Mouse (Mus musculus) stomach, embryonic 15.5 days (tissue): ENCODE measurements around the gene Strn3. TPM values are rescaled to one million over a fixed set of nuclear protein-coding genes. Genes with fewer than 3 reads are reported as not detected.
A peak's percentile ranks its signal among the peaks of the same experiment; 100 is the strongest.
"Not testable (repeated sequence)": the region's sequence is repeated elsewhere in the genome, so short reads cannot be mapped to it uniquely, and the experiment has no call there.

Experiments used
- ATAC-seq: fragments of 200-750 bp; cut with Nextera tagmentation; 2 replicates; pipeline ENCODE4 v1.8.0; 2017; ENCODE audit warnings: low read depth, moderate number of reproducible peaks, moderate TSS enrichment; ENCODE audit not compliant: insufficient read depth, low FRiP score
- H3K27ac ChIP-seq: fragments of 300-500 bp; sonication (generic); 2 replicates; pipeline ENCODE4 v1.5.1; 2015; ENCODE audit warnings: mild to moderate bottlenecking, inconsistent platforms
- H3K27me3 ChIP-seq: fragments of 300-500 bp; sonication (generic); replicated peaks from 2 replicates; pipeline ENCODE4 v1.6.1; 2015; ENCODE audit warnings: inconsistent platforms
- H3K36me3 ChIP-seq: fragments of 300-500 bp; sonication (generic); 2 replicates; pipeline ENCODE4 v1.6.1; 2015; ENCODE audit warnings: inconsistent platforms
- H3K4me1 ChIP-seq: fragments of 300-500 bp; sonication (generic); 2 replicates; pipeline ENCODE4 v1.6.1; 2015; ENCODE audit warnings: inconsistent platforms
- H3K4me2 ChIP-seq: fragments of 300-500 bp; sonication (generic); 2 replicates; pipeline ENCODE4 v1.6.1; 2015; ENCODE audit warnings: mild to moderate bottlenecking, inconsistent platforms
- H3K4me3 ChIP-seq: fragments of 300-500 bp; sonication (generic); replicated peaks from 2 replicates; pipeline ENCODE4 v1.5.1; 2015; ENCODE audit warnings: inconsistent platforms
- H3K9ac ChIP-seq: fragments of 300-500 bp; sonication (generic); 2 replicates; pipeline ENCODE4 v1.6.1; 2015; ENCODE audit warnings: inconsistent platforms
- H3K9me3 ChIP-seq: fragments of 300-500 bp; sonication (generic); 2 replicates; pipeline ENCODE4 v1.6.1; 2016; ENCODE audit warnings: inconsistent platforms
- WGBS: fragments of 180-500 bp; shearing (Covaris S2); methylation state at CpG from one replicate; pipeline ENCODE4 v1.1.7; 2015; 5-methylcytosine and 5-hydroxymethylcytosine counted together
- polyA plus RNA-seq: library from polyadenylated mRNA; unstranded; fragments of >200 nt; fragmentation: Nextera tagmentation; extraction: Ambion mirVana; gene quantifications from 2 replicates; pipeline ENCODE4 v1.2.1, GENCODE M21; 2015

The Strn3 gene
- polyA plus RNA-seq, 1 experiment from 2014 or later, result 40.6 TPM

DNA sequence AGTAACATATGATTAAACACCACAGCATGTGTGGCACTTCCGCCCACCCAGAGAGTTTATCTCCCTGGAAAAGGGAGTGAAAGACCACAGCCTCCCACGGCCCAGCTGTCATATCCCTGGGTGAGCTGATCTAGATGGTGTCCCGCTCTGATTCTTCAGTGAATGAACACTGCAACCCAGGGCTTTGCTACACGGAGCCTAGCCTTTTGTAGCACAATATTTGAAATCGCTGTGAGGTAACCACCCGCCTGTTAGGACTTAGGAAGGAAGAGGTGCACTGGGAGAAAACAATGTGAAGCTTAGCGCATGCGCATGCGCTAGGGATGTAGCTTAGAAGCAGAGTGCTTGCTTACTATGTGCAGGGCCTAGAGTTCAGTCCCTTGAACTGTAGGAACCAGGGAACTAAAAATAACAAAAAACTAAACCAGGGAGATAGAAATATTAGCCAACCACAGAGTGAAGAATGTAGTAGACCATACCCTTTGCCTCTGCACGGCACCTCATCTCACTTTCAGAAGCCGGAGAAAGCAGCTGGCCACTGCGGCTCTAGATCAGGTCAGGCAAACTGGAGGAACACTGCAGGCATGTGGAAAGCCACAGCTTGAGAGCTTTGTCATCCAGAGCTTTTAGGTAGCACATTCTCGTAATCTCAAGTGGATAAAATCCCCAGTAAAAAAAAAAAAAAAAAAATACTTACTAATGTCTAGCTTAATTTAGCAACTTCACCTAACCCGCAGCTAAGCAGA is 17.4 kb upstream of the Strn3 start:
- H3K27ac ChIP-seq, result no peak overlapping the region
- H3K4me3 ChIP-seq, result no peak overlapping the region
- no peaks in the 10 kb centered on the region for H3K27me3 ChIP-seq
- H3K4me2 ChIP-seq, result no peak overlapping the region
- H3K4me1 ChIP-seq, result peaks cover 10% of the 10 kb centered on the region; the same call in 1 of the 2 replicates
- no peaks in the 10 kb centered on the region for H3K36me3 ChIP-seq
- no peak for ATAC-seq
- 57% methylated on average over 14 of the region's 14 CpGs for WGBS
- H3K9me3 ChIP-seq, result no peaks in the 10 kb centered on the region
- no peak overlapping the region for H3K9ac ChIP-seq

DNA sequence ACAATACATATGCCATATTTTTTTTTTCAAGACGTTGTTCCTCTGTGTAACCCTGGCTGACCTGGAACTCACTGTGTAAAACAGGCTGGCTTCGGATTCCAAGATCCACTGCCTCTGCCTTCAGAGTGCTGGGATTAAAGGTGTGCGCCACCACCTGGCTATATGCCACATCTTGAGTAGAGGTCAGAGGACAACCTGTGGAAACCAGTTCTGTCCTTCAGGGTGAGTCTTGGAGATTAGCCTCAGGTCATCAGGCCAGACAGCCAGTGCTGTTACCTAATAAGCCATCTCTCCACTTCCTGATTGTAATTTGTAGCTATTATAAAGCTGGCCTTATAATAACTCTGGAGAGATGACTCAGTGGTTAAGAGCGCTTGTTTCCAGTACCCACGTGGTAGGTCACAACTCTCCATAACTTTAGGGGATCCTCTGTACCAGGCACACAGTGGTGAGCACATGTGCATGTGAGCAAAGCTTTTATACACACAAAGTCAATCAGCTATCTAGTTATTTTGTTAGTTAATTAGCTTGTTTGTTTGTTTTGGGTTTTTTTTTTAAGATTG is 15.1 kb upstream of the Strn3 start:
- Histone ChIP-seq H3K4me3 (no peak overlapping the region), H3K9ac (no peak overlapping the region), H3K27me3 (no peaks in the 10 kb centered on the region), H3K4me2 (no peak overlapping the region), H3K9me3 (no peaks in the 10 kb centered on the region), H3K4me1 (peaks cover 13% of the 10 kb centered on the region; the same call in 1 of the 2 replicates), H3K27ac (no peak overlapping the region), H3K36me3 (no peaks in the 10 kb centered on the region)
- no peak for ATAC-seq
- 75% methylated on average over 5 of the region's 5 CpGs for WGBS

DNA sequence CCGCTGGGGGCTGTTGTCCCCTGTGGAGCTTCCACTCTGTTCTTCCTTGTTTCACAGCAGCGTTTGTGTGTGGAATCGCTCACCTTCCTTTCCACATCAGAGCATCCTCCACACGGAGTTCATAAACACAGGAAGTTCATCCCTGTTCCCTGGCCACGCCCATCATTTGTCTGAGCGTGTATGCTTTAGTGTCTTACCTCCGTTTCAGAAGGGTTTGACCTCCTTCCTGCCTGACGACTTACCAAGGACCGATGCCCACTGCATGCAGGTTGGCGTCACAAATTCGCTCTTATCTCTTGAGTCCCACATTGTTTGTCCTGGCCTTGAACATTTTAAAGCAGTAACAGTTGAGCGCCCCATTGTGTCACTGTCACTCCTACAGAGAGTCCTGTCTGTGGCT is 14.1 kb upstream of the Strn3 start:
- H3K27me3 ChIP-seq, result no peaks in the 10 kb centered on the region
- no peak overlapping the region for H3K9ac ChIP-seq
- no peak for ATAC-seq
- no peaks in the 10 kb centered on the region for H3K36me3 ChIP-seq
- no peaks in the 10 kb centered on the region for H3K9me3 ChIP-seq
- H3K27ac ChIP-seq, result no peak overlapping the region
- WGBS, result 63% methylated on average over 12 of the region's 12 CpGs
- H3K4me3 ChIP-seq, result no peak overlapping the region
- no peak overlapping the region for H3K4me2 ChIP-seq
- H3K4me1 ChIP-seq, result peaks cover 13% of the 10 kb centered on the region; the same call in 1 of the 2 replicates

DNA sequence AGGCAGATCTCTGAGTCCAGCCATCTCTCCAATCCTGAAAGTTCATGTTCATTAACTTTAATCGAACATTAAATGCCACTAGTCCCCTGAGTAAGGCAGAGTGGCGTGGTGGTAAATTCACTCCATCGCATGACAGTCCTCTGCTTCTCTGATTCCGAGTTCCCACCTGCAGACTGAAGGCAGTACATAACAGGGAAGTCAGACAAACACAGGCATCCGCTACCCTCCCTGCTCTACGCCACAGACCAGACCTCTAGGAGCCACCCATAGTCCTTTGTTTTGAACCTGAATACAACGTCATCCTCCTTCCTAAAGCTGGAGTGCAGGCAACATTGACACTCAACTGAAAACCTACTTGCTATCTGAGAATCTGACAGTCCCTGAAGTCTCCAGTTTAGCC is 12.9 kb upstream of the Strn3 start:
- no peak overlapping the region for H3K27ac ChIP-seq
- no peak overlapping the region for H3K9ac ChIP-seq
- H3K4me3 ChIP-seq, result no peak overlapping the region
- H3K27me3 ChIP-seq, result no peaks in the 10 kb centered on the region
- peaks cover 13% of the 10 kb centered on the region; the same call in 1 of the 2 replicates for H3K4me1 ChIP-seq
- H3K36me3 ChIP-seq, result no peaks in the 10 kb centered on the region
- WGBS, result 74% methylated on average over 7 of the region's 7 CpGs
- no peaks in the 10 kb centered on the region for H3K9me3 ChIP-seq
- no peak for ATAC-seq
- H3K4me2 ChIP-seq, result no peak overlapping the region

DNA sequence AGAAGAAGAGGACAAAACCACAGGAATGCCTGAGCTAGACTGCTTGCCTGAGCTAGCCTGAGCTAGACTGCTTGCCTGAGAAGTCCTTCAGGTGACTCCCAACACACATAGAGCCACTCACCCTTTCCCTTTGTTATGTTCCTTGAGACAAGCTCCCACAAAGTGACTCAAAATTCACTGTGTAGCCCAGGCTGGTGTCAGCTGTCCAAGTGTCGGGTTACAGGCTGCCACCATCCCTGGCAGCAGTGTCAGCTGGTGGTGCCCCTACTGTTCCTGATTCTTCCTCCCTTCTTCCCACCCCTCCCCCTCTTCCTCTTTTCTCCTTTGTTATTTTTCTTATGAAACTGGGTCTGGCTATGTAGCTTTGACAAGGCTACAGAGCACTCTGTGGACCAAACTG is 12.2 kb upstream of the Strn3 start:
- H3K4me3 ChIP-seq, result no peak overlapping the region
- H3K27ac ChIP-seq, result no peak overlapping the region
- no peaks in the 10 kb centered on the region for H3K36me3 ChIP-seq
- H3K4me1 ChIP-seq, result peaks cover 13% of the 10 kb centered on the region; the same call in 1 of the 2 replicates
- 47% methylated on average over 1 of the region's 1 CpGs for WGBS
- H3K4me2 ChIP-seq, result no peak overlapping the region
- H3K9ac ChIP-seq, result no peak overlapping the region
- H3K27me3 ChIP-seq, result no peaks in the 10 kb centered on the region
- ATAC-seq, result no peak
- H3K9me3 ChIP-seq, result no peaks in the 10 kb centered on the region

DNA sequence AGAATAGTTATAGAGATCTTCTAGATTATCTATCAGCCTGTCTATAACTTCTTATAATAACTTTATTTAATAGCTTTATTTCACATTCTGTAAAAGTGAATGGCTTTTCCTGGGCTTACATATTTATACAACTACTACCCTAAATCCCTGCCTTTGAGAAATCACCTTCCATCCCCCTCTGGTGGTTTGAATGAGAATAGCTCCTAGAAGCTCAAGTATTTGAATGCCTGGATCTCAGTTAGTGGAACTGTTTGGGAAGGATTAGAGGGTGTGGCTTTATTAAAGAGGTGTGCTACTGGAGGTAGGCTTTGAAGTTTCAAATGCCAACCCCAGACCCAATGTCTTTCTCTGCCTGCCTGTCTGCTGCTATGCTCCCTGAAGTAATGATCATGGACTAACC is 10.0 kb upstream of the Strn3 start:
- no peaks in the 10 kb centered on the region for H3K27me3 ChIP-seq
- ATAC-seq, result no peak
- no peak overlapping the region for H3K4me2 ChIP-seq
- H3K9ac ChIP-seq, result no peak overlapping the region
- H3K4me3 ChIP-seq, result no peak overlapping the region
- H3K27ac ChIP-seq, result no peak overlapping the region
- no peaks in the 10 kb centered on the region for H3K9me3 ChIP-seq
- no peaks in the 10 kb centered on the region for H3K36me3 ChIP-seq
- H3K4me1 ChIP-seq, result peaks cover 13% of the 10 kb centered on the region; the same call in 1 of the 2 replicates

DNA sequence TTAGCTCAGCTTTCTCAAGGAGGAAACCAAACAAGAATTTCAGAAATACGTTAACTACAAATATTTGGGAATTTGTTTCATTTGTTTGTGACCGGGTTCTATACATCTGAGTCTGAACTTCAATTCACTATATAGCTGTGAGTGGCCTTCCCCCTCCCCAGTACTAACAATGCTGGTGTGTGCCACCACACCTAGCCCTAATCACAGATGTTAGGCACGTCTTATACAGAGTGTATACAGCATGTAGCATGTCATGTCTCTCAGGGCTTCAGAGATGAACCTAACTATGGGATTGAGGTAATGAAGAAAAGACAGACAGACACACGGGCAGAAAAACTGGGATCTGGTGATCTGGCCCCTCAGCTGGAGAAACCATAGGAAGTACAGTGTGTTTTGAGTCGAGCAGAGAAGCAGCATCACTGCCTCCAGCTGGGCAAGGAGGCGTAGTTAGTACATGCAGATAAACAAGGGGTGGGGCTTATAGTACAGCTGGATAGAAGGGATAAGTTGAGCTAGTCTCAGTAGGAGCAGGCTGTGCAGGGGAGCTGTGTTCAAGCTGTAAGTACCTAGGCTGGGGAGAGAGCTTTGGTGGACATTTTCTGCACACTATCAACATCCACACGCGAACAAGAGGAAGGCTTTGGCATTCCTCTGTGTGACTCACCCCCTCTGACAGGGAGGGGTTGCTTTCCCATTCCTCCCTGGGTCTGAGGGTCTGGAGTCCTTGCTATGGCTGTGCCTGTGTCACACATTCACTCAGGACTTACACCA is 8.1 kb upstream of the Strn3 start:
- peak; percentile 94 for ATAC-seq

DNA sequence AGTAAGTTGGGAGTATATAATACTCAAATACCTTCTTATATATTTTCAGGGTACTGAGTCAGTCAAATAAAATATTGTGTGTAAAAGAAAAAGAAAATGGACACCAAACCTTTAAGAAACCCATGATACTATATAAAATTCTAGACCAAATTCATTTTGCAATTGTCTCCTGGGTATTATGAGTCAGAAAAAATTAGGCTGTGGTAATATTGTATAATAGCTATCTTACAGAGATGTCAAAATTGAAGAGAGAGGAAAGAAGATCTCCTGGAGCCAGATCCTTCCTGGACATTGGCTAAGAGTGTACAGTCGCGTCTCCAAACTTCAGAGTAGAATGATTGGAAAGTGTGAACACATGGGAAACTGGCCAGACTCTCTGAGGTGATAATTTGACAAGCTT is 4.5 kb upstream of the Strn3 start:
- ATAC-seq, result no peak

More for the DNA sequence above, 8.1 kb upstream of the Strn3 start:
- H3K4me2 ChIP-seq, result no peak overlapping the region
- H3K9me3 ChIP-seq, result no peaks in the 10 kb centered on the region
- H3K4me3 ChIP-seq, result no peak overlapping the region
- WGBS, result 38% methylated on average over 8 of the region's 8 CpGs
- H3K36me3 ChIP-seq, result no peaks in the 10 kb centered on the region
- no peaks in the 10 kb centered on the region for H3K27me3 ChIP-seq
- peak overlapping the region; percentile 21 for H3K27ac ChIP-seq
- no peak overlapping the region for H3K9ac ChIP-seq
- peaks cover 9% of the 10 kb centered on the region; the same call in 1 of the 2 replicates for H3K4me1 ChIP-seq

DNA sequence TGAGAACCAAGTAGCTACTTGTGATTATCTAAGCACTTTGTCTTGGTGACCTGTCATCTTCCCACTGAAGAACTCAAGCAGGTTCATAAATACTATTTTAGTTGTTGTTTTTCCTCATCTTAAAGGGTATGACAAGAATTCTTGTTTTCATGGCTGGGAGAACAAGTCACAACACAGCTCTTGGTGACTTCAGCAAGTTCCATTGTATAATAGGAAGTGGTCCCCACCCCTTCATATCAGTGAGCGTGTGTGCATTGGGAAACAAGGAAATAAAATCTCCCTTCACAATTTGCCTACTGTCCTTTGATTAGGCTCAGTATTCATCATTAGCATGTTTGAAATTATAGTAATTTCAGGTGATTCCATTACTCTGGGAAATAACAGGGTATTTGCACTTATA is 3.3 kb upstream of the Strn3 start:
- Histone ChIP-seq H3K27ac (no peak overlapping the region), H3K9me3 (no peaks in the 10 kb centered on the region), H3K4me3 (no peak overlapping the region), H3K4me2 (no peak overlapping the region), H3K4me1 (peaks cover 6% of the 10 kb centered on the region), H3K27me3 (no peaks in the 10 kb centered on the region), H3K9ac (no peak overlapping the region), H3K36me3 (no peaks in the 10 kb centered on the region)
- no peak for ATAC-seq
- WGBS, result 70% methylated on average over 1 of the region's 1 CpGs

More for the DNA sequence above, 4.5 kb upstream of the Strn3 start:
- no peak overlapping the region for H3K4me3 ChIP-seq
- H3K36me3 ChIP-seq, result no peaks in the 10 kb centered on the region
- 87% methylated on average over 2 of the region's 2 CpGs for WGBS
- no peaks in the 10 kb centered on the region for H3K9me3 ChIP-seq
- no peak overlapping the region for H3K4me2 ChIP-seq
- H3K27ac ChIP-seq, result no peak overlapping the region
- H3K9ac ChIP-seq, result no peak overlapping the region
- H3K4me1 ChIP-seq, result peaks cover 9% of the 10 kb centered on the region
- H3K27me3 ChIP-seq, result no peaks in the 10 kb centered on the region

DNA sequence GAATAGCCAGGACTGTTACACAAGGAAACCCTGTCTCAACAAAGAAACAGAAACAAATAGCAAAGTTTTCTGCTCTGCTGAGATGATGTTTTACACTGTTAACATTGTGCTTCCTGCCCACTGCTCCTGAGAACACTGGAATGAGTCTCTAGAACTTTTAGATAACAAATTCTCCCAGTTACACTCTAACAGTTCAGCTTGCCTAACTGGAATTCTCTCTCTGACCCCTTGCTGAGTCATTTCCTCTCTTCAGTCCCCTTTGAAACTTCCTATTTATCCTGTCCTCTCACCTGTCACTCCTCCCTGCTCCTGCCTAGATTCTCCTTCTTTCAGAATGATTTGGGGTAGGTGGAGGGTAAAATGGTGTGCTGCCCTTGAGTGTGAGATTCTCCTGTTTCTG is 2.4 kb upstream of the Strn3 start:
- Histone ChIP-seq H3K9ac (no peak overlapping the region), H3K27me3 (no peaks in the 10 kb centered on the region), H3K4me2 (no peak overlapping the region), H3K36me3 (no peaks in the 10 kb centered on the region), H3K9me3 (no peaks in the 10 kb centered on the region), H3K4me3 (no peak overlapping the region), H3K27ac (peak overlapping the region; percentile 27; the same call in 1 of the 2 replicates), H3K4me1 (peaks cover 3% of the 10 kb centered on the region; the same call in 1 of the 2 replicates)
- ATAC-seq, result no peak

DNA sequence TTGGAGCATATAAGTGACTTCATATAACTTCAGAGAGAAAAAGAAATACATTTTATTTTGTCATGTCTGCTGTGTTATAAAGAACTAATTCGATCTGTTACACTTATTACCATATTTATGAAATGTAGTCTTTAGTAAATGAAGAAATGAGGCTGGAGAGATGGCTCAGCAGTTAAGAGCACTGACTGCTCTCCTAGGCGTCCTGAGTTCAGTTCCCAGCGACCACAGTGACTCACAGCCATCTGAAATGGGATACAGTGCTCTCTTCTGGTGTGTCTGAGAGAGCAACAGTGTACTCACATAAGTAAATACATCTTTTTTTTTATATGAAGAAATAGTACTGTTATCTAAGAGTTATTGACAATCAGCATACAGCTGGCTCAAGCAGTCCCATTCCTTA is 1.7 kb upstream of the Strn3 start:
- Histone ChIP-seq H3K4me2 (no peak overlapping the region), H3K36me3 (no peaks in the 10 kb centered on the region), H3K9ac (no peak overlapping the region), H3K9me3 (no peaks in the 10 kb centered on the region), H3K27me3 (no peaks in the 10 kb centered on the region), H3K27ac (no peak overlapping the region), H3K4me3 (no peak overlapping the region), H3K4me1 (peaks cover 3% of the 10 kb centered on the region; the same call in 1 of the 2 replicates)
- WGBS, result 83% methylated on average over 3 of the region's 3 CpGs
- no peak for ATAC-seq

DNA sequence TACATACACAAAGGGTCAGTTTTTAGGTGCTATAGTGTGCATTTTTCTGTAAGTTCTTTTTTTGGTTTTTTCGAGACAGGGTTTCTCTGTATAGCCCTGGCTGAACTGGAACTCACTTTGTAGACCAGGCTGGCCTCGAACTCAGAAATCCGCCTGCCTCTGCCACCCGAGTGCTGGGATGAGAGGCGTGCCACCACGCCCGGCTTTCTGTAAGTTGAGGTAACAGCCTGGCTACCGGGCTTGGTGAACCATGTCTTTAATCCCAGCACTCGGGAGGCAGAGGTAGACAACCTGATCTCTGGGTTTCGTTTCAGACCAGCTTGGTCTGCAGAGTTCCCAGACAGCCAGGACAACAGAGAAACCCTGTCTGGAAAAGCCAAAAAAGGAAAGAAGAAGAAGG is 1.2 kb upstream of the Strn3 start:
- H3K4me1 ChIP-seq, ATAC-seq, H3K9ac ChIP-seq, H3K9me3 ChIP-seq, H3K27me3 ChIP-seq, H3K36me3 ChIP-seq: not testable (repeated sequence)
- Histone ChIP-seq H3K27ac (peak overlapping the region; percentile 35; the same call in 1 of the 2 replicates), H3K4me3 (0 out of 2 replicates have a peak overlapping the region, but pooled peaks have one; percentile 8), H3K4me2 (peak overlapping the region; percentile 27; the same call in 1 of the 2 replicates)
- WGBS, result 76% methylated on average over 10 of the region's 10 CpGs
